Mouse (Mus musculus): ENCODE data around the gene Agap1.

The Agap1 gene

DNA sequence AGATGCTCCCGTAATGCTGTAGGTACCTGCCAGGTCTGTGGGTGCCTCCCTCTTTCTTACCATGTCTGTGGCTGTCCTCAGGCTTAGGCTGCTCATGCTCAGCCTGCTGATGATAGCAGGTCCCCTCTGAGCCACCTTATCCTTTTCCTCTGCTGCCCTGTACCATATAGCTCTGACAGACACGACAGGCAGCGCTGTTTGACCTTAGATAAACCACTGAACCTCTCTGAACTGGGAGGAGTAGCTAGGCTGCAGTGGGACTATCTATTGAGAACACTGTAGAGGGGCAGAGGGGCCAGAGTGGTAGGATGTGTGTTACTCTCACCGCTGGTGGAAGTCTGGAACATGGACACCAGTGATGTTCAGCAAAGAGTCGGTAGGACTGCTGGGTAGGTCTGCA is 211.5 kb downstream of the Agap1 start:
- no peak for DNase-seq (ENCODE audit: low spot score)

DNA sequence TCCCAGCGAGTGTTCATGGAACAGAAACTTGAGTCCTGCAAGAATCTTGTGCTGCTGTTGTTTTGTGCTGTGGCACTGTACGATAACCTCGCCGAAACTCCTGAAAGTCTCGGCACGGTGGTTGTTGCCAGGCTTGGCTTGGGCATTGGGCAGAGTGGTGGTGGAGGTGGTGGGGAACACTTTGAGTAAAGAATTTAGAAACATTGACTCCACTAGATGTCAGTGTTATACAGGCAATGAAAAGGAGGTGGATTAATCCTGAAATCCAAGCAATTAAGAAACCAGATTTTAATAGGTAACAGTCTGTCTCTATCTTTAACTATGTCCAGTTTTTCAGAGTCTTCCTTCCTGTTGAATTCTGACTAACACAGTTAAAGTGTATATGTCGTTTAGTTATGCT is 212.8 kb downstream of the Agap1 start:
- no peak for DNase-seq (ENCODE audit: low spot score)

DNA sequence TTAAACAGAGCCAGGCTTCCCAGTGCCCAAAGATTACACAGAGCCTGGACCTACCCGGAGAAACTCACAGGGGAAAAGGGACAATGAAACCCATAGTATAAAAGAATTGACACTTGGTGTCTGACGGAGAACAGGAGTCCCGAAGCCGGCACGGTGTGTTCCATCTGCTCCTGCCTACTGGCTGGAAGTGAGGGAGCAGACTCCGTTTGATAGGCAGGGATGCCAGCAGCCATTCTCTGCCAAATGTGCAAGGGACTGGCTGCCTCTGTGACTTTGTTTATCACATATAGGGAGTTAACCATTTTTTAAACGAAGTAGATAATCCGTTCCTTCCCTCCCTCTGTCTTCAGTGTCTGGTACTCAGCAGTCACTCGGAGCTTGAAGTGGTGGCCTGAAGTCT is 214.0 kb downstream of the Agap1 start:
- DNase-seq (ENCODE audit: low spot score) = no peak

DNA sequence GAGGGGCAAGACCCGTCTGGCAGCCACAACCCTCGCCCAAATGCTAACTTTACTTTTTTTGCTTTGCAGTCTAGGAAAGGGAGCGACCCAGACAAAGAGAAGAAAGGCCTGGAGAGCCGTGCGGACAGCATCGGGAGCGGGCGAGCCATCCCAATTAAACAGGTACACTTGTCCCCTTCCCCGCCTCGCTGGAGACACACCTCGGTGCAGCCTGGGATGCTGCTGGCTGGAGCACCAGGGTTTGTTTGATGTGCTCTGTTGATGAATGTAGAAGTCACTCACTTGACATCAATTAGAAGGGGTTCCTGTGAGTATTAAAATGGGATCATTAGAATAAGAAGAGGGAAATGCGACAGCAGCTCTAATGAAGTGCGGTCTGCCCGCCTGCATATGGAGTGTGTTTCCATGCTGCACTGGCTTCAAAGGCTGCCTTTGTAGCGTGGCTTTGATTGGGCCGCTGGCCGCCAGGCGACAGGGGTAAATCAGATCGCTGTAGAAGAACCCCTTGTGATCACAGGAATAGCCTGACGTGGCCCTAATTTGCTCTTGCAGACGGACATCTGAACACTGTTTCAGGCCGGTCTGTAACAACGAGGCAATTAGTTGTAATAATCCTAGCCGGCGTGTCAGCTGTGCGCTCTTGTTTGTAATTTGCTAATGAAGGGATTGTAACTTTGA is 216.6 kb downstream of the Agap1 start:
- no peak for DNase-seq (ENCODE audit: low spot score)

DNA sequence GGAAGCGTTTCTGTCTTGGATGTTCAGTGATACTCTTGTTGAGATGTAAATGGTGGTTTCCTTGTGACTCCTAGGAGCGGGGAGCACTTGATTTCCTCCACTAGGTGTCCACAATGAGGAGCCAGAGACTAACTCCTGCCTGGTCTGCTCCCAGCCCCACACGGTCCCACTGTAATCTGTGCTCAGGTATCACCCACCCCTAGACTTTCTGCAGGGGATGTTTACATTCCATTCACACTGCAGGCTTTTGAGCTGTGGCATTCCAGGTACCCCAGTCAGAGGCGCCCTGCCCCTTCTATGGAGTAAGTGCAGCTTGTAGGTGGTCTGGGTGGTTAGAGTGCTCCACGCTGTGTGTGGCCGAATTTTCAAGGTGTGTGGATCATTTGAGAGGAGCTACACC is 218.5 kb downstream of the Agap1 start:
- no peak for DNase-seq (ENCODE audit: low spot score)

DNA sequence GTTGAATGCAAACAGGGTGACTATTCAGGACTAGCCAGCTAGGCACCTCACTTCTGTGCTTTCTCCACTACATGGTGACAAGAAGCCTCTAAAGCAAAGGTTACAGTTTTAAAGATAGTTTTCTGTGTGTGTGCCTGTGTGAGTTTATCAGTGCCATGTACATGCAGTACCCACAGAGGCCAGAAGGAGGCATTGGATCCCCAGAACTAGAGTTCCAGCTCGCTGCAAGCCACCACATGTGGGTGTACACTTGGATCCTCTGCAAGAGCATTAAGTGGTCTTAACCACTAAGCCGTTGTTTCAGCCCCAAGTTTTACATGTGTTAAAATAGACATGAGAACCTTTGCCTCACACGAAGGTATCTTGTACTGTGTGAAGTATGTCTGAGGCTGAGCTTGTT is 219.1 kb downstream of the Agap1 start:
- no peak for DNase-seq (ENCODE audit: low spot score)

DNA sequence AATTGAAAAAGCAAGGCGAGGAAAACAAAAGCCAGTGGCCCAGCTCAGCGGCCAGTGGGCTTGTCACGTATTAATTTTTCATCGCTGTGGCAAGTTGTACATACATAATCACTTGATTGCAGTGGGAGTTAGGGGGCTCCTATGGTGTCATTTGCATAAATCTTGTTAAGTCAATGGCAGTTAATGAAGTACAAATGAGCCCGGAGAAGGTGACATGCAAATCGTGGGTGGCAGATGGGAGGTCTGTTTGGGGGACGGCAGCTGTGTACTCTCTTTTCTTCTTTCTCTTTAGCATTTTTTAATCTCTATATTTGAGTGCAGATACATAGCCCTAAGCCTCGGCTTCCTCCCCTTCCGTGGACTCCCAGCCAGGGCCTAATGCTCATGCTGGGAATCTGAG is 220.1 kb downstream of the Agap1 start:
- DNase-seq (ENCODE audit: low spot score) = no peak

DNA sequence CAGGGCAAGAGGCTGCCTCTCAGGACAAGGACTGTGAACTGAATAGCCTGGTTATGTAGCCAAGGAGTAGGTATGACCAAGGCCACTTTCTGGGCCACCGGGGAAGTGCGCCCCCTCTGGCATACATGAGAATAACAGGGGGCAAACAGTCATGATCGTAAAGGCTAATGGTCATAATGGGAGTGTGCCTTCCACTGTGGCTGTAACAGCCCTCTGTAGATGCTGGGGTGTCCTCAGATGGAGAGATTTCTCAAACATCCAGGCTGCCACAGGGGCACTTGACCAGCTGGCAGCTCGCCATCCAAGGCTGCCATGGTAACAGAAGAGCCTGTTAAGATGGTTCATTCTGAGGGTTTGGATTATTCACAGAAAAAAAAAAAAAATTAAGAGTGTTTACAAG is 221.8 kb downstream of the Agap1 start:
- DNase-seq (ENCODE audit: low spot score) = no peak

DNA sequence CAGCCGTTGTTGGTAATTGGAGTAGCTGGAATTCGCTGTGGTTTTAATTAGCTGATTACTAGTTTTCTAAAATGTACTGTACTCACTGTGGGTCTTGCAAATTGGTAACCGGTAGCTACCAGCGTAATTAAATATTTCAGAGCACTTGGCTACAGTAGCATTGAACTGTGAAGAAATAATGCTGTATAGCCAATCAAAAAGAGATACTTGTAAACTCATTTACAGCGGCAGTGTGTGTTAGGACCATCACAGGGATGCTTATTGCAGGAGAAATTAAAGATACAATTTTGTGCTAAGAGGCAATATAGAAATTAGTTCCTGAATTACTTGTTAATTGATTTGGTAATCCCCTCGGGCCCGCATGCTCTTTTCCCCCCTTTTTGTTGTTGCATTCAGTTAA is 226.1 kb downstream of the Agap1 start:
- no peak for DNase-seq (ENCODE audit: low spot score)

DNA sequence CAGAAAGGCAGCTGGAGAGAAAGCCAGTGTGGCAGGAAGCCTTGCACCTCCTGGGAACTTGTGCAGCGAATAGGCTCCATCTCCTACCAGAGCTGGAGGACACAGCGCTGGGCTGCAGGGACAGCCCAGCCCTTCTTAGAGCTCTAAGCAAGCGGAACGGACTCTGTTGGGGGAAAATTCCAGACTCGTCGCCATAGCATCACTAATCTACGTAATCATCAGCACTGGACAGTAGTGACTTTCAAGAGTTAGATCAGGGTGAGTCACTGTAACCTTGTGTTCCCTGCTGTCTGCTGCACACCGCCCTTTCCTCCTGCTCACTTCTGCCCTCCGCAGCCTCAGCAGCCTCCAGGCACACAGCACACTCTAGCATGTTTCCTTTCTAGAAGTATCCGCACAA is 234.3 kb downstream of the Agap1 start:
- DNase-seq (ENCODE audit: low spot score) = no peak

DNA sequence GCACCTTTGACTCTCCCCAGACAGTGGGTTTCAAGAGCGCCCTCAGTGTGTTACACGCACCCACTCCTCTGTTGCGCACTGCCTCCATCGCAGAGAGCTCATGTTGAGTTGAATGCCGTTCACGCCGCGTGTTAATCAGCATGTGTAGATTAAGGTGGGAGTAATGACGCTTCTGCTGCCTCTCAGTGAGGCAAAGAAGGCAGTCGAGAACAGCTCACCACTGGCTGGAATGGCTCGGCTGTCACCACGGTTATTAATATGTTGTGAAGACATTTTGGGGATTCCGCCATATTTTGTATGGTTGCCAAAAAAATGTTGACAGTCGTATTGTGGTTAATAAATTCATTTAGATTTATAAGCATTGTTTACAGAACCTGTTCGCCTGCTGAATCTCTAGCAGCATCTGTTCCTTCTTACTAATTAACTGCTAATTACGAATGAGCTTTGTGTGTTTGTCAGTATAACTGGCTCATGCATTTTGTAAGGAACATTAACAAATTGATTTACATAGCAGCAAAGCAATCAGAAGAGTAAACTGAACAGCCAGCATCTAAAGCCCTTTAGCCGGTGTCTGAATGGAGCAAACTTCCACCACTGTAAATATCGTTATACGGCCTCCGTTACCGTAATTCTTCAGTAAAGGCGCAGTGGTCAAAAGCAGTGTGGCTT is 235.1 kb downstream of the Agap1 start:
- no peak for DNase-seq (ENCODE audit: low spot score)

DNA sequence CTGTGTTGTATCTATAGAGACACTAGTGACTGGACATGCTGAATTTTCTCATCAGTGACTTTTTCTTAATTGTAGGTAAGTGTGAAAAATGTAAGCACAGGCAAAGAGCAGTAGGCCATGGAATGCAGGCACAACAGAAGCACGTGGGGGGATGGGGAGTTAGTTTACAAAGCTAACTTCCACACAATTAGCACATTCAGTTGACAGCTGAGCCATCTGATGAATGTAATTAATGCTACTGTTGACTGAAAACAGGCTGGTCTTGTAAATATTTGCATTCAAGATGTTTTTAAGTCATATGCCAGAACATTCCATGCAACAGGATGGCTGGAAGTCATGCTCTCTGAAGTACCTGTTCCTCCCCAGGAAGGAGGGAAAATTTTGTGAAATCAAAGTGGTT is 236.5 kb downstream of the Agap1 start:
- DNase-seq (ENCODE audit: low spot score) = no peak

DNA sequence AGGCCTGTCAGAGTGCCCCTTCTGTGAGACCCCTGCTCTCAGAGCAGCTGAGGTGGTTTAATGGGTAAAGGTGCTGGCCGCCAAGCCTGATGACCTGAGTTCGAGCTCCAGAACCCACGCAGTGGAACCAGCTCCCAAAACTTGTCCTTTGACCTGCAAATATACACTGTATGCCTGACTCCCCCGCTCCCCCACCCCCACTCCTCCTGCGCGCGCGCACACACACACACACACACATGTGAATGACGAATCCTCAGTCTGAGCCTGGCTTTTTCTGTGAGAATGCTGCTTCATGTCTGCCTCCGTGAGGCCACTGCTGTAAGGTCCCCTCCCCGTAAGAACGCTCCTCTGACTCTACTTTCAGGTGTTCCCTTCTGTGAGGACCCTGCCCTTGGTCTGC is 237.8 kb downstream of the Agap1 start:
- no peak for DNase-seq (ENCODE audit: low spot score)

DNA sequence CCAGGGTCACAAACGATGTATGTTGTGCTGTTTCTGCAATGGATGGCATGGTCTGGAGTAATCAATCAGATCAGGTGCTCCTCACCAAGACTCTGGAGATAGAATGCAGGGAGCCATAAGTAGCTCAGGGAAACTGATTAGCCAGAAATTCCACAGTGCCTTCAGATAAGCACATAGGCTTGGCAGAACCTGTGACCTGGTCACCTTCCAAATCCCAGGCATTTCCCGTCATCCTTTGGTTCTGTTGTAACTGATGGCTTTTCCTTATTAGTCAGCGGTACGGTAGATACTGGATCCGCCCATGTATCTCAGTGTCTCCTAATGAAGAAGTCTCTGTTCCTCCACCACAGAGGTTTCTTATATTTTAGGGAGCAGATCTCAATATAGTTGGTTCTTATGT is 240.3 kb downstream of the Agap1 start:
- DNase-seq (ENCODE audit: low spot score) = no peak

DNA sequence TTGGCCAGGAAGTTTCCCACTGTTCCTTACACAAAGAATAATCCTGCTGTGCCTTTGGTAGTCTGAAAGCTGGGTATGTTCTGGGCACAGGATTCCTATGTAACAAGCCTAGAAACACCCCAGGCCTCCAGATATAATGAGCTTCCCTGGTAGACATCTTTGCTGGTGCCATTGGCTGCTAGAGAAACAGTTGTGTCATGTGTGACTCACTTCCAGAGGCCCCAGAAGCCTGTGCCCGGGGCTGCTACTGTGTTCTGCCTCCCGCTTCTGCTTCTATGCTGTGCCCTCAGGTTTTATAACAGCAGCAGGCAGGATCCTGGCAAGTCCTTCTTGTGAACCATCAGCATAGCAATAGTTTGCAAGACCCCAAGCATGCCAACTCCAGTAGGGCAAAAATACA is 242.6 kb downstream of the Agap1 start:
- no peak for DNase-seq (ENCODE audit: low spot score)

DNA sequence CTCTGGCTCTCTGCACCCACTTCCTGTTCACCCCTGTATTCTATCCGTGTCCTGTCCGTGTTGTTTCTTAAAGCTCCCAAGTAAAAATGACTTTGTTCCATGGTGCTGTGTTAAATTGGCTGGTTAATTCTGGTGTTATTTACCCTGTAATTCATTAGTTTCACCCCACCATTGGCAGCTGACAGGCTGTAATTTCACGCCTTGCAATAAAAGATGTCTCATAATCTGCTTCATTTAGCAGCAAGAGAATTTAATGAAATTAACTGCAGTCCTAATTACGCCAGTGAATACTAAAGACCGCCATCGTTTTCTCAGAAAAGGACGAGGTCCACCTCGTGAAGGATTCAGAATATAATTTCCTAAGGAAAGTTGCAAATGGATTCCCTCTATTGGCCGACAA is 245.6 kb downstream of the Agap1 start:
- DNase-seq (ENCODE audit: low spot score) = no peak

DNA sequence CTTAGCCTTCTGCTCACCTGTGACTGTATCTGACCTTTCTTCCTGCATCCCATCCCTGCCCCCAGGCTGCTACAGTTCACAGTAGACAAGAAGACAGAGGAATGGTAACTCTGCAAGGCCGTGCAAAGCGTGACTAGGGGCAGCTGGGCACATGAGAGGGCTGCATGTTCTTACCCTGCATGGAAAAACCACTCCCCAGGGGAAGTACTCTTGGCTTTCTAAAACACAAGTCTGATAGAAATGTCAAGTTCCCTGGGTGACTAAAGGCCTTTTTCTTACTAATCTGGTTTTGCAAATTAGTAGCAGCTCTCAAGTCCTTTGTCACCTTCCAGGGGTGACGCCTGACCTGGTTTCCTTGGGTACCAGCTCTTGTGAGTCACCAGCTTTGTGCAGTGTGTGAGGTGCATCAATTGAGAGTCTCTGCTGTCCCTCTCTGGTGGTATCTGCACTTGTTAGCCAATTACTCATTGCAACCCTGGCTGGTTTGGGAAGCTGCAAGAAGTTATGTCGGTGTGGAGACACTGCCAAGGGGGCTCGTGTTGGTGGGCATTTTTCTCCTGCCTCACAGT is 246.6 kb downstream of the Agap1 start:
- no peak for DNase-seq (ENCODE audit: low spot score)

DNA sequence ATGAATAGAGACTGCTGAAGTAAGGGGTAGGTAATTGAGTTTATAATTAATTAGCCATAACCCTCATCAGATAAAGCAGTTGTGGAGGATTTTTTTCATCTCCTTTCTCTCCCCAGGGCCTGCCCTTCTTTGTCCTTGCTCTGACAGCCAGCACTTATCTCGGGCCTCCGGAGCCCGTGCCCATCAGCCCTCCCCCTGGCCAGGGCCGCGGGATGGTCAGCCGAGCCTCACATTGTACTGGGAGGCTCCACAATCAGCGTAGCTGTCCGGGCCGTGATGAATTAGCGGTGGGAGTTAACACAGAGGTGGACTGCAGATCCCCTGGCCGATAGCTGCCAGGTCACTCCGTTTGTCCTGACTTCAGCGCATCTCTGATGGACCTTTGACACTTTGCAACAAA is 248.7 kb downstream of the Agap1 start:
- no peak for DNase-seq (ENCODE audit: low spot score)

DNA sequence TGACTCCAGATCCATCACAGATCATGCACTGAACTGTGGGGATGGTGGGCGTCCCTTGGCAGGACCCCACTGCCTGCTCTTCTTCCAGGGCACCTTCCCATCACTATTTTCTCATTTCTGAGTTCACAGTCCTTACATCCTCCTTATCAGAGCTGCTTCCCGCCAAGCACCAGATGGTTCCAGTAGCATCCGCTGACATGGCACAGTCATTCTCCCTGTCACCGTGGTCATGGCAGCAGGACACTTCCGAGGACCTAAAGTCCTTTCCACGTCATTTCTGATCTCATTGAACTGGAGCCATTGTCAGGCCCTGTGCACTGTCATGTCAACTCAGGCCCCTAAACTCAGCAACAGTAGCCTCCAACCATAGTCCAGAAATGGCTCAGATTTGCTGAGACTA is 251.1 kb downstream of the Agap1 start:
- DNase-seq (ENCODE audit: low spot score) = no peak

DNA sequence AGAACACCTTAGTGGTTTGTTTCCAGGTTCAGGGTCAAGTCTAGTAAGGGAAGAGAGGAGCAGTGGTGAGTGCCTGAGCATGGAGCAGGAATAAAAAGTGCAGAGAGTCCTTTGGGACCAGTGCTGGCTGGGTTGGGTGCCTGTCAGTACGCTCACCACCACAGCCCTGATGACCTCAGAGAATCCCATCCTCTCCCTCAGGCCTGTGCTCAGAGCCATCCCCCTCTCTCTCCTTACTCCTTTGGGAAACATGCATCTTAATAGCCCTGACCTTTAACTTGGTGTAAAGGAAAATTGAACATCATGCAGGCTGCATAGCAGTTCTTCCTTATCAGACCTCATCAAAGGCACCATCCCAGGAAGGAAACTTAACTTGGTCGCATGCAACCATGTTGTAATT is 252.3 kb downstream of the Agap1 start:
- DNase-seq (ENCODE audit: low spot score) = no peak

DNA sequence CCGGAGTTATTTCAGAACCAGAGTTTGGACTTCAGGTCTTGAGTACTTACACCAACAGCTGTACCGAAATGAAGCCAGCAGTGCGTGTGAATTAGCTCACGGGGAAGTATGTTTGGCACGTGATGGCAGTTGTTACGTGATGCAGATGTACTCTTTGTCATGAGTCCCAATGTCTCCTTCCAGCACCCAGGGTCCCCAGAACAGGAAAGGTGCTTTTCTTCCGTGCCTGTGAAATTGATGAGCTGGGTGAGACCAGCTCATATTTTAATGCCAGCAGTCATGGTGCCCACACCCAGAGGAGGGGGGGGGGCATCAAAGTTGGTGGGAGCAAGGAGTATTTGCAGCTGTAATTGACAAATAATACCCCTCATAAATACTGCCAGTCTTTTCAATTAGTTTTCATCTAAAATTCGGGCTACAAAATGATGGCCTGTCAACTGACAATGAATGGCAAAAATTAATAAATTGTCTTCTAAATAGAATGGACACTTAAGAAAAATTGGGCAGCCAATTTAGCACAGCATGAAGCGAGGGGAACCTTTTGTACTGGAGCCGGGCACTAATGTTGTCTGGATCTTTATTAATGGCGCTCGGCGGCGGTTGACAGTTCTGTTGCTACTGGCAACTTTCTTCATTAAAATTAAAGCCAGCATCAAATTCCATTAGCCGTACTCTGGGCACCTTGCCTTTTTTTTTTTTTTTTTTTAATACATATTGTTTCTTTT is 253.3 kb downstream of the Agap1 start:
- DNase-seq (ENCODE audit: low spot score) = no peak

DNA sequence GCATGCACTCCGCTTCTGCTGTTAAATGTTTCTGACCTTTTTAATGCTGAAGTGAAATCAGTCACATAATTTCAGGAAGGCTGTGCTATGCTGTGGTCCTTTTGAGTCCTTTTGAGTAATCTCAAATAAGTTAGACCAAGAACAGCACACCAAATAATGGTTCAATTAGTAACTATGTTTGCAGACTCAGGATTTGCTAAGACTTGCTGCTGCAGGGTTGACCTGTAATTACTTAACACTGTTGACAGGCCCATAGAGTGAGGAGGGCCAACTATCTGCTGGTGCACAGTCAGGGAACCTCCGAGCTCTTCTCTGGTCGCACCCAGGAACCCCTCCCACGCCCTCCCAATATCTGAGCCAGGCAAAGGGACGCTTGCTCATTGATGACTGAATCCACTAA is 255.2 kb downstream of the Agap1 start:
- no peak for DNase-seq (ENCODE audit: low spot score)

DNA sequence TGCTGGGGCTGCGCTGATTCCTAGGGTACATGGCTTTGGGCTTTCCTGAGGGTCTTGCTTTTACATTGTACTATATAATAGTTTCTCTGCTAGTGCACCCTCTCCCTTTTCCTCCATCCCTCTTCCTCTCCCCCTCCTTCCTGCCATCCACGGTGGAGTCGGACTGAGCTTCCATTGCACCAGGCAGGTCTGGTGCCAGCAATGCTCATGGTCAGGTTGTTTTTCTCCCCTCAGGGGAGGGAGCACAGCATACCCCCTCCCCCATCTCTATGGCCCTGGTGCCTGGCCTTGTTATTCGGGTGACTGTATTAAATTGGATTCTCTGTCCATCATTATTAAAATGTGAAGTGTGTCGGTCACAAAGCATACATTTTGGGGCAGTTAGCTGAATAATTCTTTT is 259.1 kb downstream of the Agap1 start:
- no peak for DNase-seq (ENCODE audit: low spot score)

Data from testis, postnatal 10 days (tissue).